Mouse (Mus musculus) limb, embryonic 12.5 days (tissue): ENCODE data around the gene BC034090. TPM values are rescaled to one million over a fixed set of nuclear protein-coding genes. Genes with fewer than 3 reads are reported as not detected.

Experiments used
- ATAC-seq: fragments of 200-750 bp; cut with Nextera tagmentation; 2 replicates; pipeline ENCODE4 v1.8.0; 2017; ENCODE audit warnings: low read depth, moderate TSS enrichment; ENCODE audit not compliant: insufficient number of reproducible peaks, insufficient read depth, low FRiP score, low TSS enrichment
- H3K27ac ChIP-seq: fragments of 300-500 bp; sonication (generic); 2 replicates; pipeline ENCODE4 v1.5.1; 2016; ENCODE audit warnings: mild to moderate bottlenecking, moderate library complexity
- H3K27me3 ChIP-seq: fragments of 300-500 bp; sonication (generic); 2 replicates; pipeline ENCODE4 v1.6.1; 2016; ENCODE audit warnings: mild to moderate bottlenecking, moderate library complexity
- H3K36me3 ChIP-seq: fragments of 300-500 bp; sonication (generic); 2 replicates; pipeline ENCODE4 v1.6.1; 2016; ENCODE audit warnings: mild to moderate bottlenecking, moderate library complexity
- H3K4me1 ChIP-seq: fragments of 300-500 bp; sonication (generic); replicated peaks from 2 replicates; pipeline ENCODE4 v1.6.1; 2016
- H3K4me2 ChIP-seq: fragments of 300-500 bp; sonication (generic); 2 replicates; pipeline ENCODE4 v1.6.1; 2016; ENCODE audit warnings: mild to moderate bottlenecking, moderate library complexity
- H3K4me3 ChIP-seq: fragments of 300-500 bp; sonication (generic); replicated peaks from 2 replicates; pipeline ENCODE4 v1.5.1; 2016; ENCODE audit warnings: mild to moderate bottlenecking
- H3K9ac ChIP-seq: fragments of 300-500 bp; sonication (generic); replicated peaks from 2 replicates; pipeline ENCODE4 v1.6.1; 2016; ENCODE audit warnings: mild to moderate bottlenecking, moderate library complexity
- H3K9me3 ChIP-seq: fragments of 300-500 bp; sonication (generic); 2 replicates; pipeline ENCODE4 v1.6.1; 2016; ENCODE audit warnings: mild to moderate bottlenecking, moderate library complexity
- WGBS: fragments of 180-500 bp; shearing (Covaris S2); methylation state at CpG from one replicate; pipeline ENCODE4 v1.1.7; 2016; 5-methylcytosine and 5-hydroxymethylcytosine counted together
- polyA plus RNA-seq: library from polyadenylated mRNA; unstranded; fragments of >200 nt; fragmentation: Nextera tagmentation; extraction: Ambion mirVana; gene quantifications from 2 replicates; pipeline ENCODE4 v1.2.1, GENCODE M21; 2016

The BC034090 gene
- polyA plus RNA-seq, 1 experiment from 2014 or later, result 8.4 TPM

- H3K27ac ChIP-seq, result 0 out of 2 replicates have a peak overlapping the region, but pooled peaks have one; percentile 50
- 75% methylated on average over 7 of the region's 7 CpGs for WGBS
- H3K4me2 ChIP-seq, result no peak overlapping the region
Observed at GRCm38 (mm10) chr1:155213912-155214311, 30.3 kb downstream of the BC034090 start.

GRCm38 (mm10) chr1:155212936-155213774 is 31.1 kb downstream of the BC034090 start:
- no peak overlapping the region for H3K4me3 ChIP-seq
- no peak overlapping the region for H3K9ac ChIP-seq
- WGBS, result 21% methylated on average over 18 of the region's 18 CpGs

More at GRCm38 (mm10) chr1:155213912-155214311, 30.3 kb downstream of the BC034090 start:
- H3K4me3 ChIP-seq, result no peak overlapping the region
- no peaks in the 10 kb centered on the region for H3K27me3 ChIP-seq
- H3K4me1 ChIP-seq, result peaks cover 76% of the 10 kb centered on the region
- H3K36me3 ChIP-seq, result peaks cover 19% of the 10 kb centered on the region
- H3K9ac ChIP-seq, result no peak overlapping the region
- H3K9me3 ChIP-seq, result no peaks in the 10 kb centered on the region
- ATAC-seq, result no peak

GRCm38 (mm10) chr1:155212493-155212892 is 31.8 kb downstream of the BC034090 start:
- Histone ChIP-seq H3K27ac (peak overlapping the region; percentile 90), H3K36me3 (peaks cover 17% of the 10 kb centered on the region), H3K4me3 (no peak overlapping the region), H3K9ac (0 out of 2 replicates have a peak overlapping the region, but pooled peaks have one; percentile 14), H3K4me2 (no peak overlapping the region), H3K27me3 (no peaks in the 10 kb centered on the region), H3K9me3 (no peaks in the 10 kb centered on the region), H3K4me1 (peaks cover 76% of the 10 kb centered on the region)
- ATAC-seq, result peak; percentile 62
- WGBS, result 4% methylated on average over 6 of the region's 6 CpGs

More at GRCm38 (mm10) chr1:155212936-155213774, 31.1 kb downstream of the BC034090 start:
- Histone ChIP-seq H3K4me2 (no peak overlapping the region), H3K27ac (peak overlapping the region; percentile 90), H3K36me3 (peaks cover 19% of the 10 kb centered on the region), H3K27me3 (no peaks in the 10 kb centered on the region), H3K4me1 (peaks cover 76% of the 10 kb centered on the region), H3K9me3 (no peaks in the 10 kb centered on the region)
- ATAC-seq, result peak; percentile 3; the same call in 1 of the 2 replicates

GRCm38 (mm10) chr1:155212081-155212480 is 32.2 kb downstream of the BC034090 start:
- peak overlapping the region; percentile 14; the same call in 1 of the 2 replicates for H3K9ac ChIP-seq
- WGBS, result 54% methylated on average over 4 of the region's 4 CpGs

GRCm38 (mm10) chr1:155211017-155211416 is 33.2 kb downstream of the BC034090 start:
- 12% methylated on average over 7 of the region's 7 CpGs for WGBS
- H3K4me1 ChIP-seq, result peaks cover 68% of the 10 kb centered on the region
- H3K4me2 ChIP-seq, result no peak overlapping the region
- ATAC-seq, result no peak
- H3K36me3 ChIP-seq, result peaks cover 24% of the 10 kb centered on the region
- H3K4me3 ChIP-seq, result no peak overlapping the region
- H3K9ac ChIP-seq, result 0 out of 2 replicates have a peak overlapping the region, but pooled peaks have one; percentile 31
- no peaks in the 10 kb centered on the region for H3K9me3 ChIP-seq
- H3K27me3 ChIP-seq, result no peaks in the 10 kb centered on the region
- H3K27ac ChIP-seq, result peak overlapping the region; percentile 32

More at GRCm38 (mm10) chr1:155212081-155212480, 32.2 kb downstream of the BC034090 start:
- 0 out of 2 replicates have a peak, but pooled peaks have one; percentile 8 for ATAC-seq
- Histone ChIP-seq H3K4me1 (peaks cover 72% of the 10 kb centered on the region), H3K4me2 (no peak overlapping the region), H3K4me3 (no peak overlapping the region), H3K9me3 (no peaks in the 10 kb centered on the region), H3K27ac (peak overlapping the region; percentile 90), H3K36me3 (peaks cover 17% of the 10 kb centered on the region), H3K27me3 (no peaks in the 10 kb centered on the region)

- Histone ChIP-seq H3K27ac (peak overlapping the region; percentile 32; the same call in 1 of the 2 replicates), H3K4me3 (no peak overlapping the region), H3K4me2 (no peak overlapping the region), H3K9ac (no peak overlapping the region), H3K27me3 (no peaks in the 10 kb centered on the region), H3K36me3 (peaks cover 27% of the 10 kb centered on the region), H3K4me1 (peaks cover 68% of the 10 kb centered on the region), H3K9me3 (no peaks in the 10 kb centered on the region)
- 75% methylated on average over 11 of the region's 11 CpGs for WGBS
- no peak for ATAC-seq
Observed at GRCm38 (mm10) chr1:155210011-155210763, 34.1 kb downstream of the BC034090 start.

GRCm38 (mm10) chr1:155207859-155208258 is 36.4 kb downstream of the BC034090 start:
- WGBS, result 70% methylated on average over 3 of the region's 3 CpGs
- peaks cover 57% of the 10 kb centered on the region for H3K4me1 ChIP-seq

GRCm38 (mm10) chr1:155205822-155206660 is 38.2 kb downstream of the BC034090 start:
- no peak for ATAC-seq

More at GRCm38 (mm10) chr1:155207859-155208258, 36.4 kb downstream of the BC034090 start:
- no peak overlapping the region for H3K27ac ChIP-seq
- no peak overlapping the region for H3K4me2 ChIP-seq
- no peaks in the 10 kb centered on the region for H3K27me3 ChIP-seq
- H3K9ac ChIP-seq, result no peak overlapping the region
- H3K9me3 ChIP-seq, result no peaks in the 10 kb centered on the region
- H3K4me3 ChIP-seq, result no peak overlapping the region
- no peak for ATAC-seq
- peaks cover 40% of the 10 kb centered on the region for H3K36me3 ChIP-seq

GRCm38 (mm10) chr1:155205311-155205710 is 38.9 kb downstream of the BC034090 start:
- Histone ChIP-seq H3K27ac (peak overlapping the region; percentile 64; the same call in 1 of the 2 replicates), H3K4me3 (no peak overlapping the region), H3K4me2 (no peak overlapping the region), H3K27me3 (no peaks in the 10 kb centered on the region), H3K36me3 (peaks cover 65% of the 10 kb centered on the region), H3K9me3 (no peaks in the 10 kb centered on the region), H3K4me1 (peaks cover 43% of the 10 kb centered on the region), H3K9ac (no peak overlapping the region)
- 57% methylated on average over 7 of the region's 7 CpGs for WGBS
- ATAC-seq, result no peak

More at GRCm38 (mm10) chr1:155205822-155206660, 38.2 kb downstream of the BC034090 start:
- H3K4me3 ChIP-seq, result no peak overlapping the region
- no peaks in the 10 kb centered on the region for H3K27me3 ChIP-seq
- WGBS, result 65% methylated on average over 19 of the region's 19 CpGs
- H3K9me3 ChIP-seq, result no peaks in the 10 kb centered on the region
- H3K27ac ChIP-seq, result peak overlapping the region; percentile 64
- peaks cover 51% of the 10 kb centered on the region for H3K4me1 ChIP-seq
- no peak overlapping the region for H3K9ac ChIP-seq
- H3K36me3 ChIP-seq, result peaks cover 58% of the 10 kb centered on the region
- no peak overlapping the region for H3K4me2 ChIP-seq

- H3K36me3 ChIP-seq, result peaks cover 72% of the 10 kb centered on the region
Observed at GRCm38 (mm10) chr1:155204560-155205162, 39.6 kb downstream of the BC034090 start.

More at GRCm38 (mm10) chr1:155204560-155205162, 39.6 kb downstream of the BC034090 start:
- H3K9me3 ChIP-seq, result no peaks in the 10 kb centered on the region
- H3K27me3 ChIP-seq, result no peaks in the 10 kb centered on the region
- WGBS, result 81% methylated on average over 8 of the region's 8 CpGs
- peak overlapping the region; percentile 64 for H3K27ac ChIP-seq
- no peak for ATAC-seq
- H3K4me3 ChIP-seq, result no peak overlapping the region
- peaks cover 39% of the 10 kb centered on the region for H3K4me1 ChIP-seq
- no peak overlapping the region for H3K4me2 ChIP-seq
- H3K9ac ChIP-seq, result no peak overlapping the region
